Mouse (Mus musculus): ENCODE data around the gene Morc2a. TPM values are rescaled to one million over a fixed set of nuclear protein-coding genes. Genes with fewer than 3 reads are reported as not detected.

Morc2a gene
- polyA plus RNA-seq, 1 experiment from 2014 or later = 57.1 TPM

DNA sequence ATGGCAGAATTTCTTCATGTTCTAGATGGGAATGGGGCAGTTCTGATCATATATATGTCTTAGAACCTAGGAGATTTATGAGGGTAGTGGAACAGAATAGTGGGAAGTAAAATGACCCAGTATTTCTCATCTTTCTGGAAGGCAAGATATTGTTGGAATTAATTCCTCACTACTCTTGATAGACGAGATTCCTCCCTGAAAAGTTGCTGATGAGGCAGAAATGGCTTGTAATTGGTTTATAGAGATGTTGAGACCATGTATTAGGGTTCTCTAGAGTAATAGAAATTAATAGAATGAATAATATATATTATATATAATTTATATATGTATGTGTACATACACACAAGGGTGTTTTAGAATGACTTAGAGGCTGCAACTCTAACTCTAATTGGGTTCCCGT lies 13.0 kb downstream of the Morc2a start:
- Histone ChIP-seq H3K9ac (no peak overlapping the region), H3K4me2 (no peak overlapping the region), H3K27me3 (no peaks in the 10 kb centered on the region), H3K9me3 (no peaks in the 10 kb centered on the region), H3K4me1 (no peaks in the 10 kb centered on the region), H3K36me3 (replicated peaks) (peaks cover 42% of the 10 kb centered on the region), H3K4me3 (replicated peaks) (no peak overlapping the region), H3K27ac (no peak overlapping the region)
- 94% methylated on average over 2 of the region's 2 CpGs for WGBS
- ATAC-seq (ENCODE audit: low FRiP score) = no peak

DNA sequence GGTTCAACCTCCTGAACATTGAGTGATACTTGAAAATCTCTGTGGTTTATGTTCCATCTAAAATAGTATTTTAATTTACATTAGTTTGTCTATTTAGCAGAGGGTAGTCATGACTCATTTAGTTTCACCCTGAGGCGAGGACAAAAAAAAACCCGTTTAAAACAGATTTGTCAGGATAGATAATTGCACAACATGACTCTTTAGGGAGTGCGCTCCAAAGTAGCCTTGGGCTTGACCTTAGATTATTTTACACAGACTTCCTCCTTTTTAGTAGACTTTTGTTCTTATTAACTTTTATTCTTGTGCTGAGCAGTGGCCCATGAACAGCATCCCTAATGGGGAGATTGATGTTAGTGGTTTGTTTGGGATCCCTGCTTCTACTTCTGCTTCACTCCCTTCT lies 18.5 kb downstream of the Morc2a start:
- no peak for ATAC-seq (ENCODE audit: low FRiP score)
- Histone ChIP-seq H3K27me3 (no peaks in the 10 kb centered on the region), H3K4me3 (replicated peaks) (no peak overlapping the region), H3K4me2 (no peak overlapping the region), H3K36me3 (replicated peaks) (peaks cover 68% of the 10 kb centered on the region), H3K9ac (no peak overlapping the region), H3K27ac (no peak overlapping the region), H3K9me3 (no peaks in the 10 kb centered on the region), H3K4me1 (no peaks in the 10 kb centered on the region)
- 89% methylated on average over 3 of the region's 3 CpGs for WGBS

DNA sequence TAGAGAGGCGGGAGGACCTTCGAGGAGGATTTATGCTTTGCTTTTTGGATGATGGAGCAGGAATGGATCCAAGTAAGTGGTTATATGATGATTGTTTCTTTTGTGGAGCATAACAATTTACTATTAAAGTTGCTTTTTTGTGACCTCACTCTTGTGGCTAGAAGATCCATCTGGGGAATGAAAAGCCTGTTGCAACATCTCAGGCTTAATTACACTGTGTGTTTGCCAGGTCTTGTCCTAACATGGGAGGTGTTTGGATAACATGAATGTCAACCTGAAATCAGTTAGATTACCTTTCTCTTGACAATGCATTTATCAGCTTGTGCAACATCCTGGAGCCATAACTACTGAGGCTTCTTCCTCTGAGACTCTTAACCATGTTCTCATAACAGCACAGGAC lies 19.8 kb downstream of the Morc2a start:
- Histone ChIP-seq H3K4me2 (no peak overlapping the region), H3K36me3 (replicated peaks) (peaks cover 73% of the 10 kb centered on the region), H3K27me3 (no peaks in the 10 kb centered on the region), H3K9me3 (no peaks in the 10 kb centered on the region), H3K4me3 (replicated peaks) (no peak overlapping the region), H3K27ac (no peak overlapping the region), H3K4me1 (no peaks in the 10 kb centered on the region), H3K9ac (no peak overlapping the region)
- 96% methylated on average over 2 of the region's 2 CpGs for WGBS
- ATAC-seq (ENCODE audit: low FRiP score) = no peak

DNA sequence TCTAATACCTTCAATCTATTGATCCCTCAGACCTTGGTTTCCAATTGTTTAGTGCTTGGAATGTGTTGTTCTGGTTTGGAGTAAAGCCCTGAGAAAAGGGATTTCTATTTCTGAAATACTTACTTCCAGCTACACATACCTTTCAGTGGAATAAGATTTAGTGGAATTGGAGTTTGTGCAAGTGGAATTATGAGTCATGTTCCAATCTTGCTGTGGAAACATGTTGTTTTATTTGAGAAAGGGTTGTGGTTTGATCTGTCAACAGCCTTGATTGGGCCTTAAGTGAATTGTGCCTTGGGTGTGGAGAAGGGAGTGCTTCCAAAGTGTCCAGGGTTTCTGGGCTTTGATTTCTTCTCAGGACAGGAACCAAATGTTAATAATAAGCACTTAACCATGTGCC lies 20.9 kb downstream of the Morc2a start:
- H3K36me3 ChIP-seq (replicated peaks) = peaks cover 74% of the 10 kb centered on the region
- H3K9me3 ChIP-seq = no peaks in the 10 kb centered on the region

DNA sequence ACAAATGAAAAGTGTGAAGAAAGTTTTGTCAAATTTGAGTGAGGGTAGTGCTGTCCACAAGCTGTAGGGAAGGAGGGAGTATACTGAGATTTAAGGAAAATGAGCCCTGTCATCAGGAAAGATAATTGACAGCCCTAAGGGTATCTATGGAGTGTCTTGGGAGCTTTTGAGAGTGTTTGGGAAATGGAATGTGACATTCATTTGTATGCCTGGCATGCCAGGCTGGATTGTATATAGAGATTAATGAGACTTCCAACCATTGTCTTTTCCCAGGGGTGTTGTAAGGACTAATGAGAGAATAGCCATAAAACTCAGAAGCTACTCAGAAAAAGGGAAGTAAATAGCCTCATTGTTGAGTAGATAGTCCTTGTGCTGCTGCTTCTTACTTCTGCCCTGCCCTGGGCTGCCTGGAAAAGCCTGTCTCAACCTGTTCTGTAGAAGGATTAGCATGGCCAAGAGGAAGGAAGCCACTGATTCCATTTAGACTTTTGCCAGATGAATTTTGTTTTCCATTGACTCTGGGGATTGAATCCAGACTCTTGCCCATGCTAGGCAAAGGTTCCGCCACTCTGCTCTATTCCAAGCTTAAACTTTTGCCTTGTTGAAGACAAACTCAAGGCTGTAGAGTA lies 22.1 kb downstream of the Morc2a start:
- Histone ChIP-seq H3K27ac (no peak overlapping the region), H3K4me2 (no peak overlapping the region), H3K27me3 (no peaks in the 10 kb centered on the region), H3K4me1 (no peaks in the 10 kb centered on the region), H3K4me3 (replicated peaks) (no peak overlapping the region), H3K9me3 (no peaks in the 10 kb centered on the region), H3K36me3 (replicated peaks) (peaks cover 83% of the 10 kb centered on the region), H3K9ac (no peak overlapping the region)
- ATAC-seq (ENCODE audit: low FRiP score) = no peak
- WGBS = 87% methylated on average over 1 of the region's 1 CpGs

More for the DNA sequence above, 20.9 kb downstream of the Morc2a start:
- ATAC-seq (ENCODE audit: low FRiP score) = no peak
- Histone ChIP-seq H3K4me2 (no peak overlapping the region), H3K9ac (no peak overlapping the region), H3K4me3 (replicated peaks) (no peak overlapping the region), H3K27ac (no peak overlapping the region), H3K4me1 (no peaks in the 10 kb centered on the region), H3K27me3 (no peaks in the 10 kb centered on the region)

DNA sequence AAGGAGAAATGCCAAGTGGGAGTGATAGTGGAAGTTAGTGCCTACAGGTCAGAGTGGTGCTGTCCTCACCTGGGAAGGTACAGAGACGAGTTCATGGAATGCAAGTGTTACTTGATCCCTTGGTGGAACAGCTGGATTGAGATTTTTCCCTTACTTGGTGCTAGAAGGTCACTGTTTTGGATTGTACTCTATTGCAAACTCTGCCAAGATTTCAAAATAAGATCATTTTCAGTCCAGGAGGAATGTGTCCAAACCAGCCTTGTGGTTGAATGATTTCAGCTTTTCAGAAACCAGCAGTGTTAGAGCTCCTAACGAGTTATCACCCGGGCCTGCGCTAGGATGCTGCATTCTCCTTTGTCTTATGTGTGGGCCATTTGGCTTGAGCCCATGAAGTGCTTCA lies 25.6 kb downstream of the Morc2a start:
- 76% methylated on average over 4 of the region's 4 CpGs for WGBS
- no peak overlapping the region for H3K4me2 ChIP-seq
- no peaks in the 10 kb centered on the region for H3K9me3 ChIP-seq
- no peaks in the 10 kb centered on the region for H3K4me1 ChIP-seq
- peaks cover 96% of the 10 kb centered on the region for H3K36me3 ChIP-seq (replicated peaks)
- no peak overlapping the region for H3K9ac ChIP-seq
- no peaks in the 10 kb centered on the region for H3K27me3 ChIP-seq
- no peak for ATAC-seq (ENCODE audit: low FRiP score)
- H3K27ac ChIP-seq = no peak overlapping the region
- H3K4me3 ChIP-seq (replicated peaks) = no peak overlapping the region

DNA sequence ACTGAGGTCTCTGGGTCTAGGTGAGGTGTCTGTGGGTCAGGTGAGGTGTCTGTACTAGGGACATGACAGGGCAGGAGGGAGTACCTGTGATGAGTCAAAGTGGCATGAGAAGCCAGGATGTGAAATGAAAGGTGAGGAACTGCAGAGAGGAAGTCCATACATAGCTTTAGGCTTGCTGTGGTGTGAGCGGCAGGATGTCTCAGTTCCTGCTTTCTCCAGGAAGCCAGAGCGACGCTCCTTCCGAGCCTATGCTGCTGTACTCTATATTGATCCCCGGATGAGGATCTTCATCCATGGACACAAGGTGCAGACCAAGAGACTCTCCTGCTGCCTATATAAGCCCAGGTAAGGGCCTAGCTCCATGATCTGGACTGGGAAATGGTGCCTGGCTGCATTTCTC lies 27.4 kb downstream of the Morc2a start:
- Histone ChIP-seq H3K36me3 (replicated peaks) (peaks cover 97% of the 10 kb centered on the region), H3K4me1 (no peaks in the 10 kb centered on the region), H3K27ac (no peak overlapping the region), H3K4me3 (replicated peaks) (no peak overlapping the region), H3K9me3 (no peaks in the 10 kb centered on the region), H3K27me3 (no peaks in the 10 kb centered on the region), H3K4me2 (no peak overlapping the region), H3K9ac (no peak overlapping the region)
- whole genome bisulfite sequencing = 97% methylated on average over 5 of the region's 5 CpGs
- ATAC-seq (ENCODE audit: low FRiP score) = no peak

DNA sequence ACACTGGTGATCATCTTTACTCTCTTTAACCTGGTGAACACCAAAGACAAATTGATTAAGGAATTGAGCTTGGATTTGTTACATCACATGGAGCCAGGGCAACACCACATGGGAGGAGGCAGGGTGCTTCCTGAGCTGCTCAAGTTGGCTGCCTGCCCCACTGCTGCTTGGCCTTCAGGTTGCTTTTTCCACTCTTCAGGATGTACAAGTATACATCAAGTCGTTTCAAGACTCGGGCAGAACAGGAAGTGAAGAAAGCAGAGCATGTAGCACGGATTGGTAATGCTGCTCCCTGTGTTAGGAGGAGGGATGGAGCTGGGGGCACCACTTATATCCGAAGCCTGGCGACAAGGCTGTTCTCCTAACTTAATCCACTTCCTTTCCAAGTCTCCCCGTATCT lies 28.2 kb downstream of the Morc2a start:
- H3K36me3 ChIP-seq (replicated peaks) = peaks cover 92% of the 10 kb centered on the region
- no peak overlapping the region for H3K4me3 ChIP-seq (replicated peaks)
- WGBS = 82% methylated on average over 6 of the region's 6 CpGs
- H3K9ac ChIP-seq = no peak overlapping the region
- no peak overlapping the region for H3K4me2 ChIP-seq
- H3K9me3 ChIP-seq = no peaks in the 10 kb centered on the region
- H3K4me1 ChIP-seq = no peaks in the 10 kb centered on the region
- H3K27ac ChIP-seq = no peak overlapping the region
- ATAC-seq (ENCODE audit: low FRiP score) = no peak
- no peaks in the 10 kb centered on the region for H3K27me3 ChIP-seq

DNA sequence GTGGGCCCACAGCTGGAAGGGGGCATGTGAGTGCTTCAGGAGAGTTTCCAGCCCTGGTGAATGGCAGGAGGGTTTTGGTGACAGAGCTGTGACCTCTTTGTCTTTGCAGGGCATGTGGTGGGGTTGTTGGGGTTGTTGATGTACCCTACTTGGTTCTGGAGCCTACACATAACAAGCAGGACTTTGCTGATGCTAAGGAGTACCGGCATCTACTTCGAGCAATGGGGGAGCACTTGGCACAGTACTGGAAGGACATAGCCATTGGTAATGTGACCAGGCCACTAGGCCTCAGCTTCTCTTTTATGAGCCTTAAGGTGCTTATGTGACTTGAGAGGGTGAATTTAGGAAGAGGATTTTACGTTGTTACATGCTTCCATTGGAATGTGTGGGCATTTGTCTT lies 30.8 kb downstream of the Morc2a start:
- no peaks in the 10 kb centered on the region for H3K9me3 ChIP-seq
- no peak for ATAC-seq (ENCODE audit: low FRiP score)
- no peaks in the 10 kb centered on the region for H3K4me1 ChIP-seq
- H3K4me3 ChIP-seq (replicated peaks) = no peak overlapping the region
- H3K27me3 ChIP-seq = no peaks in the 10 kb centered on the region
- H3K4me2 ChIP-seq = no peak overlapping the region
- 97% methylated on average over 3 of the region's 3 CpGs for WGBS
- H3K27ac ChIP-seq = no peak overlapping the region
- H3K36me3 ChIP-seq (replicated peaks) = peaks cover 88% of the 10 kb centered on the region
- H3K9ac ChIP-seq = no peak overlapping the region

DNA sequence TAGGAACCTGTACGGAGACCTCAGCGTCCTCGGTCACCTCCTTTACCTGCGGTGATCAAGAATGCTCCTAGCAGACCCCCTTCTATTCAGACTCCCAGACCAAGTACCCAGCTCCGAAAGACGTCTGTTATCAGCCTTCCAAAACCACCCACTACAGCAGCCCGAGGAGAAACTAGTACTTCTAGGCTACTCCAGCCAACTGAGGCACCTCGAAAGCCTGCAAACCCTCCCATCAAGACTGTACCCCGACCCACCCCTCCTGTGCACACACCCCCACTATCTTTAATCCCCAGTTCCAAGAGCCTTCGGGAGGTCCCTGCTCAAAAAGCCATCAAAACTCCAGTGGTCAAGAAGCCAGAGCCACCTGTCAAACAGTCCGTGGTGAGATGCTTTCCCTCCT lies 34.7 kb downstream of the Morc2a start:
- Histone ChIP-seq H3K4me2 (no peak overlapping the region), H3K4me1 (no peaks in the 10 kb centered on the region), H3K9ac (no peak overlapping the region), H3K27me3 (no peaks in the 10 kb centered on the region), H3K36me3 (replicated peaks) (peaks cover 86% of the 10 kb centered on the region), H3K4me3 (replicated peaks) (no peak overlapping the region), H3K9me3 (no peaks in the 10 kb centered on the region), H3K27ac (no peak overlapping the region)
- 94% methylated on average over 11 of the region's 11 CpGs for WGBS
- ATAC-seq (ENCODE audit: low FRiP score) = no peak

DNA sequence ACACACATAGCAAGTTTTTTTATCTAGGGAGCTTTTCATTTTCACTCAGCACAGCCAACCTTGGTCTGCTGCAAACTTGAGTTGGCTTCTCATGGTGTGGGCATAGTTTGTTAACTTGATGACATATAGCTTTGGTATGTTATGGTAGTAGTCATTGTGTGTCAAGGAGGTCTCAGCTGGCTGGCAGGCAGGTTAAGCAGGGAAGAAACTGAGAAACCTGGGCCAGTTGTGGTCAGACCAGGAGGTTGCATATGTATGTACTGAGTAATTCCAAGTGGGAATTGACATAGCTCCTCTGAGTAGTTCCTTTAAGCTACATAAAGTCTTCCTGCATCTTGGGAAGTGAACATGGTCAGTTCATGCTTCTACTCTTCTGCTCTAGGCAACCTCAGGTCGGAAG lies 35.2 kb downstream of the Morc2a start:
- Histone ChIP-seq H3K36me3 (replicated peaks) (peaks cover 87% of the 10 kb centered on the region), H3K4me1 (no peaks in the 10 kb centered on the region), H3K27me3 (no peaks in the 10 kb centered on the region), H3K4me3 (replicated peaks) (no peak overlapping the region), H3K4me2 (no peak overlapping the region), H3K9ac (no peak overlapping the region), H3K9me3 (no peaks in the 10 kb centered on the region), H3K27ac (no peak overlapping the region)
- 89% methylated on average over 1 of the region's 1 CpGs for WGBS
- no peak for ATAC-seq (ENCODE audit: low FRiP score)

DNA sequence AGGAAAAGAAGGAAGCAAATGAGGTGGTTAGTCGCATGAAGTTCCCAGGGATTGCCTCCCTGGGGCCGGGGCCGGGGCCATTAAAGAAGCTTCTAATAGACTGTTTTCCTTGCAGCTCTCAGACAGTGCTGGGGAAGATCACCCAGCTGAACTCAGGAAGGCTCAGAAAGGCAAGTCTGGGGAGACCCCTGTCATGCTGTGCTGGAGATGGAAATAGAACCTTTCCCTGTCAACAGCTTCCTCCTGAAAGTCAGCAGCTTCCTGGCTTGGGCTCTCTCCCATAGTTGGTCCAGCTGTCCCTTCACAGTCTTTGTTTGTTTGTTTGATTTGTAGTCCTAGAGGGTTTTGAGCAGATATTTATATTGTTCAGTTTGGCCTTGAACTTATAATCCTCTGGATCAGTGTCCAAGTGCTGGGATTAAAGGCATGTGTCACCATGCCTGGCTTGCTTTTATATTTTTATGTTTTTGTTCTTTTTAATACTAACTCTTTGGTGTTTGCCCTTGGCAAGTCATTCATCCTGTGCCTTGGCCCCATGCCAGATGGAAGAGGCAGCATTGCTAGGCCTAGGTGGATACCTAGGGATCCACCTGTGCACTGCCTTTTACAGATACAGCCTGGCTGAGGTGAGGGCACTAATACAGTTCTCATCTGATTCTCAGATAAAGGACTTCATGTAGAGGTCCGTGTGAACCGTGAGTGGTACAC lies 35.9 kb downstream of the Morc2a start:
- no peaks in the 10 kb centered on the region for H3K27me3 ChIP-seq
- no peak overlapping the region for H3K4me2 ChIP-seq
- H3K4me1 ChIP-seq = no peaks in the 10 kb centered on the region
- ATAC-seq (ENCODE audit: low FRiP score) = no peak
- no peak overlapping the region for H3K27ac ChIP-seq
- no peaks in the 10 kb centered on the region for H3K9me3 ChIP-seq
- H3K9ac ChIP-seq = no peak overlapping the region
- H3K36me3 ChIP-seq (replicated peaks) = peaks cover 87% of the 10 kb centered on the region
- 91% methylated on average over 5 of the region's 5 CpGs for WGBS
- no peak overlapping the region for H3K4me3 ChIP-seq (replicated peaks)

DNA sequence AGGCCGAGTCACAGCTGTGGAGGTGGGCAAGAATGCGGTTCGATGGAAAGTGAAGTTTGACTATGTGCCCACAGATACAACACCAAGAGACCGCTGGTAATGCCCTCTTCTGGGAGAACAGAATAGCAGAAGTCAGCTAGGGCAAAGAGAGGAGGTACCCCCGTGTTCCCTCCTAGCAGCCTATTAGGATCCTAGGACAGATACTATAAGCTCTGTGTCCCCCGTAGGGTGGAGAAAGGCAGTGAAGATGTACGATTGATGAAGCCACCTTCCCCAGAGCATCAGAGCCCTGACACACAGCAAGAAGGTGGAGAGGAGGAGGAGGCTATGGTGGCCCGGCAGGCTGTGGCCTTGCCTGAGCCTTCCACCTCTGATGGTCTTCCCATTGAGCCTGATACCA lies 36.4 kb downstream of the Morc2a start:
- H3K9ac ChIP-seq = no peak overlapping the region
- H3K36me3 ChIP-seq (replicated peaks) = peaks cover 87% of the 10 kb centered on the region
- H3K27me3 ChIP-seq = no peaks in the 10 kb centered on the region
- H3K4me3 ChIP-seq (replicated peaks) = no peak overlapping the region
- WGBS = 94% methylated on average over 8 of the region's 8 CpGs
- H3K27ac ChIP-seq = no peak overlapping the region
- ATAC-seq (ENCODE audit: low FRiP score) = no peak
- no peaks in the 10 kb centered on the region for H3K9me3 ChIP-seq
- H3K4me2 ChIP-seq = no peak overlapping the region
- no peaks in the 10 kb centered on the region for H3K4me1 ChIP-seq

Data from forebrain, embryonic 12.5 days (tissue).